Mouse (Mus musculus): Measurements from ENCODE around the gene Blnk. TPM values are rescaled to one million over a fixed set of nuclear protein-coding genes. Genes with fewer than 3 reads are reported as not detected.
A peak's percentile ranks its signal among the peaks of the same experiment; 100 is the strongest.

The Blnk gene
- polyA plus RNA-seq, 1 experiment from 2014 or later = 2.6 TPM

DNA sequence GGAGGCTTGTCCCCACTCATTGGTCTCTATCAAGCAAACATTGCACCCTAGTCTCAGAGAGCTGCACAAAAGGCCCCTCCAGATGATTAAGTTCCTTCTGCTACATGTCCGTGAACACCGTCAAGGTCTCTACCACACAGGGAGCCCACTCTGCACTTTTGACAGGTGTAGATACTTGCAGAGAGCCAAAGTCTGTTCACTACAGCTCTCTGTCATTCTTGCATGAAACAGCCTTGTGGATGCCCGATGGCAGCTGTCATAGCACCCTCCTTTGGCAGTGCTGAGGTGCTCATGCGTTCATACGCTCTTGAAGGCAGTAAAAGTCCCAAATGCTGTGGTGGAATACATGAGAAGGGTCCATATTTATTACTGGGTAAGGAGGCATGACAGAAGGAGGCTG lies 32.7 kb upstream of the Blnk start:
- no peaks in the 10 kb centered on the region for H3K27me3 ChIP-seq (ENCODE audit: control insufficient read depth, insufficient read depth, low read length)
- no peak overlapping the region for H3K27ac ChIP-seq (ENCODE audit: low read length)
- H3K4me3 ChIP-seq (ENCODE audit: low read depth, low read length) = no peak overlapping the region
- 88% methylated on average over 5 of the region's 5 CpGs for WGBS
- H3K36me3 ChIP-seq (ENCODE audit: control insufficient read depth, insufficient read depth, low read length) = no peaks in the 10 kb centered on the region
- no peak overlapping the region for H3K4me2 ChIP-seq (replicated peaks; ENCODE audit: low read depth, low read length)
- no peak for ATAC-seq (ENCODE audit: insufficient number of reproducible peaks, insufficient read depth, low FRiP score, low read depth)
- H3K4me1 ChIP-seq (ENCODE audit: control insufficient read depth, insufficient read depth, low read length) = no peaks in the 10 kb centered on the region
- no peak overlapping the region for H3K9ac ChIP-seq (replicated peaks; ENCODE audit: low read depth, low read length)
- H3K9me3 ChIP-seq (ENCODE audit: control insufficient read depth, low read depth, low read length) = no peaks in the 10 kb centered on the region

DNA sequence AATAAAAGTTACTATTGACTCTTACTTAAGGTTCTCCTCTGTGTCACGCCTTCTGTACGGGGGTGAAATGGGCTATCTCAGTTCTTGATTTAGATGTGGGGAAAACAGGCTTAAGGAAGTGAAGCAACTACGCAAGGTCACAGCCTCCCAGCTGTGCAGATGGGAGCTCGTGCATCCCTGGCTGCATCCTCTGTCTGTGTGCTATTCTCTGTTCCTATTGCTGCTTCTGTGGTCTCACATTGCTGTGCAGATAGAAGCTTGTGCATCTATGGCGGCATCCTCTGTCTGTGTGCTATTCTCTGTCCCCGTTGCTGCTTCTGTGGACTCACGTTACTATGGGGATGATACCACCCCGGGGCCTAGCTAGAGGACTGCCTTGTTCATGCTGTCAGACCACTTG lies 32.2 kb upstream of the Blnk start:
- no peak overlapping the region for H3K4me2 ChIP-seq (replicated peaks; ENCODE audit: low read depth, low read length)
- WGBS = 81% methylated on average over 8 of the region's 8 CpGs
- ATAC-seq (ENCODE audit: insufficient number of reproducible peaks, insufficient read depth, low FRiP score, low read depth) = no peak

DNA sequence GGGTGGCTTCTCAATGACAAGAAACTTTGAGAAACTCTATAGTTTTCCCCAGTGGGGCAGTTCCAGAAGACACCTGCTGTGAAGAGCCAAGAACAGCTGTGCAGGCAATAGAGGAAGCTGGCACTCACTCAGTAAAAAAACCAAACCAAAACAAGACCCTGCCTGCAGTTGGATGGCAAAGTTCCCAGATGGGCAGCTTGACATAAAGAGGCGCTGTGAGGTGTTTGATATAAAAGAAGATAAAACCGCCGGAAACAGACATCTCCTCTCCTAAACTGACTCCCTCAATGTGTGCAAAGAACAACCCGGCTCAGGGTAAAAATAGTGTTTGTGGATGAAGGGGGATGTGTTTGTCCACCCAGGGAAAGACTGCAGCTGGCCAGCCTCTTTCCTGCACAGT lies 27.9 kb upstream of the Blnk start:
- H3K4me3 ChIP-seq (ENCODE audit: low read depth, low read length) = no peak overlapping the region
- 82% methylated on average over 4 of the region's 4 CpGs for WGBS
- ATAC-seq (ENCODE audit: insufficient number of reproducible peaks, insufficient read depth, low FRiP score, low read depth) = no peak
- no peaks in the 10 kb centered on the region for H3K27me3 ChIP-seq (ENCODE audit: control insufficient read depth, insufficient read depth, low read length)
- no peak overlapping the region for H3K27ac ChIP-seq (ENCODE audit: low read length)
- H3K4me1 ChIP-seq (ENCODE audit: control insufficient read depth, insufficient read depth, low read length) = no peaks in the 10 kb centered on the region
- H3K36me3 ChIP-seq (ENCODE audit: control insufficient read depth, insufficient read depth, low read length) = no peaks in the 10 kb centered on the region
- H3K9me3 ChIP-seq (ENCODE audit: control insufficient read depth, low read depth, low read length) = no peaks in the 10 kb centered on the region
- H3K4me2 ChIP-seq (replicated peaks; ENCODE audit: low read depth, low read length) = no peak overlapping the region
- H3K9ac ChIP-seq (replicated peaks; ENCODE audit: low read depth, low read length) = no peak overlapping the region

More for the DNA sequence above, 32.2 kb upstream of the Blnk start:
- Histone ChIP-seq H3K27me3 (ENCODE audit: control insufficient read depth, insufficient read depth, low read length) (no peaks in the 10 kb centered on the region), H3K9ac (replicated peaks; ENCODE audit: low read depth, low read length) (no peak overlapping the region), H3K4me1 (ENCODE audit: control insufficient read depth, insufficient read depth, low read length) (no peaks in the 10 kb centered on the region), H3K27ac (ENCODE audit: low read length) (no peak overlapping the region), H3K4me3 (ENCODE audit: low read depth, low read length) (no peak overlapping the region), H3K36me3 (ENCODE audit: control insufficient read depth, insufficient read depth, low read length) (no peaks in the 10 kb centered on the region), H3K9me3 (ENCODE audit: control insufficient read depth, low read depth, low read length) (no peaks in the 10 kb centered on the region)

DNA sequence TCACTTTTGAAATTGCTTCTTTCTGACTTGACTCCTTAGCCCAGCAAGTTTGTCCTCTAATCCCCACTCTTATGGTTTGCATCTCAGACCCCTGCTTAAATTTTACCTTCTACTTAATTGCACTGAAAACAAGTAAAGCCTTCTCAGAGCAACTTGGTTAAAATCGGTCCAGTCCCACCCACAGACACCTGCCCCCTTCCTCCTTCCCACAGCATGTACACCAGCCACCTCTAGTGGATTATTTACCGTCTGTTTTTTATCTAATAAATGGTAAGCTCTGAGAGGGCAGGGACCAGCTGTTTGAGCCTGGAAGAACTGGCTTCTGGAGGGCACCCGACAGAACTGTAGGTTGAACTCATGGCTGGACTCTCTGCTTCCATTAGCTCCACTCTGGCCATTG lies 26.2 kb upstream of the Blnk start:
- ATAC-seq (ENCODE audit: insufficient number of reproducible peaks, insufficient read depth, low FRiP score, low read depth) = no peak
- 56% methylated on average over 3 of the region's 3 CpGs for WGBS
- H3K4me1 ChIP-seq (ENCODE audit: control insufficient read depth, insufficient read depth, low read length) = no peaks in the 10 kb centered on the region
- H3K4me3 ChIP-seq (ENCODE audit: low read depth, low read length) = no peak overlapping the region
- H3K9me3 ChIP-seq (ENCODE audit: control insufficient read depth, low read depth, low read length) = no peaks in the 10 kb centered on the region
- H3K27me3 ChIP-seq (ENCODE audit: control insufficient read depth, insufficient read depth, low read length) = no peaks in the 10 kb centered on the region
- H3K27ac ChIP-seq (ENCODE audit: low read length) = no peak overlapping the region
- H3K36me3 ChIP-seq (ENCODE audit: control insufficient read depth, insufficient read depth, low read length) = no peaks in the 10 kb centered on the region
- no peak overlapping the region for H3K4me2 ChIP-seq (replicated peaks; ENCODE audit: low read depth, low read length)
- H3K9ac ChIP-seq (replicated peaks; ENCODE audit: low read depth, low read length) = no peak overlapping the region

DNA sequence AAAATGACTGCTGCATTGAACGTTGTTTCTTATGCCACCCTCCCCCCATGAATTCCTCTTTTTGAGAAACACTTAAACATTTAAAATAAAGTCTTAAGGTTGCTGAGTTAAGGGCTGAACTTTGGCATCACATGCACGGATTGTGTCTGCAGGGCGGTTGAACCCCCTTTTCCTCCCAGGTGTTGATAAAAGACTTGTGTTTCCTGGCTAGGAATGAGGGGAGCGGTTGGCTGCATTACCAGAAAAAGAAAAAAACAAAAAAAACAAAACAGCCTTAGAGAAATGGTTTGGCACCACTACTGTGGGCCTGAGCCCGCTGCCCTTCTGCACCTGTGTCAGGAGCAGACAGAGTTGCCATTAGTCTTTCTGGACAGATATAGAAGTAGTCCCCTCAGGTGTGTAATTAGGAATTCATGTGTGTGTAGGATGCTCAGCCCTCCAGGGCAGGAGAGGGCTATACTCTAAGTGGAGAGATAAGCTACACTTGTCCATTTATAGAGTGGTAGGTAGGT lies 24.9 kb upstream of the Blnk start:
- H3K9me3 ChIP-seq (ENCODE audit: control insufficient read depth, low read depth, low read length) = no peaks in the 10 kb centered on the region
- no peak overlapping the region for H3K9ac ChIP-seq (replicated peaks; ENCODE audit: low read depth, low read length)
- 69% methylated on average over 5 of the region's 5 CpGs for WGBS
- H3K27me3 ChIP-seq (ENCODE audit: control insufficient read depth, insufficient read depth, low read length) = no peaks in the 10 kb centered on the region
- H3K4me2 ChIP-seq (replicated peaks; ENCODE audit: low read depth, low read length) = no peak overlapping the region
- ATAC-seq (ENCODE audit: insufficient number of reproducible peaks, insufficient read depth, low FRiP score, low read depth) = no peak
- no peak overlapping the region for H3K4me3 ChIP-seq (ENCODE audit: low read depth, low read length)
- H3K27ac ChIP-seq (ENCODE audit: low read length) = no peak overlapping the region
- H3K4me1 ChIP-seq (ENCODE audit: control insufficient read depth, insufficient read depth, low read length) = no peaks in the 10 kb centered on the region
- no peaks in the 10 kb centered on the region for H3K36me3 ChIP-seq (ENCODE audit: control insufficient read depth, insufficient read depth, low read length)

DNA sequence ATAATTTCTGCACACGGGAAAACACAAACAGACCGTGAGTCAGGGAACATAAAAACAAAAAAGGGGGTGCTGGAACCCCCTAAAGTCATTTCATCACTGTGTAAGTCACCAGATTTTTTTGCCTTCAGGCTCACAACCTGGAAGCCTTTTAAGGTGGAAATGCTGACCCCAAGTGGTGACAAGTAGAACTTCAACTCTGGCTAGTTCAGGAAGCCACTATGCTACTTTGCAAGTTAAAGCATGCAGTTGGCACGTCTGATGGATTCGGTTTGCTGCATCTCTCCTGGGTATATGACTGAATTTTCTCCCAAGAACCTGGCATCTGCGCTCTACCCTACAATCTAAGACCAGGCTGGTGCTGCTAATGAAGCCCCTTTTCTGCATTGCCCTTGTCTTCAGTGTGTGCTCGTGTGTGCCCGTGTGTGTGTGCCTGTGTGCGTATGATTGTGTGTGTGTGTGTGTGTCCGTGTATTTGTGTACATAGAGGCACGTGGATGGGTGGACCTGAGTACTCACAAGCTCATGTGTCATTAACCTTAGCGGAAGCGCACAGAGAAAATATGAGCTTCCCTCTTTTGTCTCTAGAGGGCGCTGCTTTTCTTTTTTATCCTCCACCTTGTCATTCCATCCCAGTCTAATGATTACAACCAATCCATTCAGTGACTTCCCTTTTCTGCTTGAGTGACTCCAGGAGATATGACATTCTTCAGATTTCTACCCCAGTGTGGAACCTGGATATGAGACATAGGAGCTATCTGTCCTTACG lies 21.8 kb upstream of the Blnk start:
- no peaks in the 10 kb centered on the region for H3K27me3 ChIP-seq (ENCODE audit: control insufficient read depth, insufficient read depth, low read length)
- no peak overlapping the region for H3K4me3 ChIP-seq (ENCODE audit: low read depth, low read length)
- no peaks in the 10 kb centered on the region for H3K36me3 ChIP-seq (ENCODE audit: control insufficient read depth, insufficient read depth, low read length)
- peaks cover 10% of the 10 kb centered on the region; the same call in 1 of the 2 replicates for H3K4me1 ChIP-seq (ENCODE audit: control insufficient read depth, insufficient read depth, low read length)
- WGBS = 19% methylated on average over 14 of the region's 14 CpGs
- ATAC-seq (ENCODE audit: insufficient number of reproducible peaks, insufficient read depth, low FRiP score, low read depth) = no peak; the same call in 1 of the 2 replicates
- peak overlapping the region; percentile 31 for H3K4me2 ChIP-seq (replicated peaks; ENCODE audit: low read depth, low read length)
- H3K9ac ChIP-seq (replicated peaks; ENCODE audit: low read depth, low read length) = no peak overlapping the region
- H3K27ac ChIP-seq (ENCODE audit: low read length) = no peak overlapping the region
- no peaks in the 10 kb centered on the region for H3K9me3 ChIP-seq (ENCODE audit: control insufficient read depth, low read depth, low read length)

DNA sequence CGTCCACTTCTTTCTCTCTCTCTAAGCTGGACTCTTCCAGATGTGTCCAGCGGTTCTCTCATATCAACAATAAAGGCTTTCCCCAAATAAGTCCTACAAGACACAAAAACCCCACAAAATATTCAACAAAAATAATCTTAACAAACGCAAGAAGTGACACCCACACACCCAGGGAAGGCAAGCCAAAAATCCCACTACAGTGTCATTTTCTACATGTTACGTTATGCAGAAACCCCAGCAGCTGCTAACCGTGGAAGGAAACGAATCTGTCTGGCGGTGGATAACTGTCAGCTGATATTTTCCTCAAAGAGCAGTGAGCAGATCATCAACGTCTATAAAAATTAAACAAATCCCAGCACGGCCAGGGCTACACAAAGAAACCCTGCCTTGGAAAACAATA lies 19.7 kb upstream of the Blnk start:
- Histone ChIP-seq H3K4me1 (ENCODE audit: control insufficient read depth, insufficient read depth, low read length) (peaks cover 10% of the 10 kb centered on the region; the same call in 1 of the 2 replicates), H3K9ac (replicated peaks; ENCODE audit: low read depth, low read length) (no peak overlapping the region), H3K4me2 (replicated peaks; ENCODE audit: low read depth, low read length) (no peak overlapping the region), H3K27ac (ENCODE audit: low read length) (no peak overlapping the region; the same call in 1 of the 2 replicates), H3K9me3 (ENCODE audit: control insufficient read depth, low read depth, low read length) (no peaks in the 10 kb centered on the region), H3K36me3 (ENCODE audit: control insufficient read depth, insufficient read depth, low read length) (no peaks in the 10 kb centered on the region), H3K27me3 (ENCODE audit: control insufficient read depth, insufficient read depth, low read length) (no peaks in the 10 kb centered on the region), H3K4me3 (ENCODE audit: low read depth, low read length) (no peak overlapping the region)
- 15% methylated on average over 9 of the region's 9 CpGs for WGBS
- no peak for ATAC-seq (ENCODE audit: insufficient number of reproducible peaks, insufficient read depth, low FRiP score, low read depth)

DNA sequence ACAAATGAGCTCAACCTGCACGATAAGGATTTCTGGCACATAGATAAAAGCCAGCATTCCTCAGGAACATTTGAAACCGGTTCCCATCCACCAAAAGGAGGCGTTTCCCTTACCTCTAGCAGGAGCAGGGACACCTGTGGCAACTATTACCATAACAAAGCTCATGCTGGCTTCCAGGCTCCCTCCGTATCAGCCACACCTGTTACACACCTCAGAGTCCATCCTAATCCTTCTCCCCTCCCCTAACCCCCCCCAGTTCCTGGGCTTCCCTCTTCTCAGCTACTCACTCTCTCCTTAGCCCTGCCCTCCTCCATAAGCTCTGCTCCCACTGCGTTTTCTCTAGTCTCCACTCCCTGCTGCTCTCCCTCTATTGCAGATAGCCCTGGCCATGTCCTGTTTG lies 19.3 kb upstream of the Blnk start:
- peak; percentile 66; the same call in 1 of the 2 replicates for ATAC-seq (ENCODE audit: insufficient number of reproducible peaks, insufficient read depth, low FRiP score, low read depth)
- no peaks in the 10 kb centered on the region for H3K9me3 ChIP-seq (ENCODE audit: control insufficient read depth, low read depth, low read length)
- H3K36me3 ChIP-seq (ENCODE audit: control insufficient read depth, insufficient read depth, low read length) = no peaks in the 10 kb centered on the region

More for the DNA sequence above, 19.3 kb upstream of the Blnk start:
- H3K4me1 ChIP-seq (ENCODE audit: control insufficient read depth, insufficient read depth, low read length) = peaks cover 10% of the 10 kb centered on the region; the same call in 1 of the 2 replicates
- WGBS = 3% methylated on average over 5 of the region's 5 CpGs
- no peaks in the 10 kb centered on the region for H3K27me3 ChIP-seq (ENCODE audit: control insufficient read depth, insufficient read depth, low read length)
- H3K4me3 ChIP-seq (ENCODE audit: low read depth, low read length) = no peak overlapping the region
- H3K4me2 ChIP-seq (replicated peaks; ENCODE audit: low read depth, low read length) = peak overlapping the region; percentile 18; the same call in 1 of the 2 replicates
- H3K9ac ChIP-seq (replicated peaks; ENCODE audit: low read depth, low read length) = no peak overlapping the region
- H3K27ac ChIP-seq (ENCODE audit: low read length) = no peak overlapping the region; the same call in 1 of the 2 replicates

Measured in stomach, embryonic 14.5 days (tissue).